Comparison of ENCODE assay signal across 7 mouse cellular contexts in the genomic region with DNA sequence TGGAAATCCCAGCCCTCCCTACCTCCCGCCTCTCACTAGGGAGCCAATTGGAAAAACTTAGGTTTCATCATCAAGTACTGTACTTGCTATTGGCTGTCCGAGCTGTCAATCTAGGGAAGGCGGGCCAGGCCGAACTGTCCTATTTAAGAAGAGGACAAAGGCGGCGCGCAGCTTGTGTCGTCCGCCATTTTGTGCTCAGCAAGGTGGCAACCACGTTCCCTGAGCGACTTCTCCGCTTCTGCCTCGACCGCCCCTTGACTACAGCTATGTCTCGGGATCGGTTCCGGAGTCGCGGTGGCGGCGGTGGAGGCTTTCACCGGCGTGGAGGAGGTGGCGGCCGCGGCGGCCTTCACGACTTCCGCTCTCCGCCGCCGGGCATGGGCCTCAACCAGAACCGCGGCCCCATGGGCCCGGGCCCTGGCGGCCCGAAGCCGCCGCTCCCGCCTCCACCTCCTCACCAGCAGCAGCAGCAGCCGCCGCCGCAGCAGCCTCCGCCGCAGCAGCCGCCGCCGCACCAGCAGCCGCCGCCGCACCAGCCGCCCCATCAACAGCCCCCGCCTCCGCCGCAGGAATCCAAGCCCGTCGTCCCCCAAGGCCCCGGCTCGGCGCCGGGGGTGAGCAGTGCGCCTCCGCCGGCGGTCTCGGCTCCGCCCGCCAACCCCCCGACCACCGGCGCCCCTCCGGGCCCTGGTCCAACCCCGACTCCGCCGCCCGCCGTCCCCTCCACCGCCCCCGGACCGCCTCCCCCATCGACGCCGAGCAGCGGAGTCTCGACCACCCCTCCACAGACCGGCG. TPM values are rescaled to one million over a fixed set of nuclear protein-coding genes. Genes with fewer than 3 reads are reported as not detected.
DNase-seq lines count a peak whose midpoint lies in the region; ATAC-seq lines count a peak whose summit lies in the region.

Sfpq (plus strand) TSS at position 174 of the 795 bp plus-strand sequence.

- under 1% methylated on average over 74 of the region's 87 CpGs for WGBS in intestine, embryonic 15.5 days
- under 1% methylated on average over 75 of the region's 87 CpGs for WGBS in midbrain, embryonic 10.5 days

- ATAC-seq in intestine, embryonic 15.5 days, result peak; percentile 98

- no peaks in the 10 kb centered on the region for H3K27me3 ChIP-seq in intestine, embryonic 15.5 days (replicated peaks)
- no peaks in the 10 kb centered on the region for H3K27me3 ChIP-seq in midbrain, embryonic 10.5 days (ENCODE audit: low read depth, poor library complexity, severe bottlenecking)

- H3K9me3 ChIP-seq in intestine, embryonic 15.5 days, result no peaks in the 10 kb centered on the region
- H3K9me3 ChIP-seq in midbrain, embryonic 10.5 days (replicated peaks), result no peaks in the 10 kb centered on the region

- peak; percentile 97 for DNase-seq in adrenal gland, adult 2 months
- DNase-seq in embryo, embryonic 11.5 days (ENCODE audit: low read depth, low spot score), result peak; percentile 98
- peak; percentile 97 to 100 for DNase-seq in gastrocnemius, postnatal 36 days
- peak; percentile 99 to 100 for DNase-seq in left cerebral cortex, postnatal 25 days (ENCODE audit: low spot score in 2 of 2)
- DNase-seq in midbrain, embryonic 10.5 days (ENCODE audit: low spot score), result peak; percentile 97
- DNase-seq in right cerebral cortex, postnatal 4 days, result peak; percentile 99

- peaks cover 1% of the 10 kb centered on the region; the same call in 1 of the 2 replicates for H3K36me3 ChIP-seq in intestine, embryonic 15.5 days
- H3K36me3 ChIP-seq in midbrain, embryonic 10.5 days, result peaks cover 44% of the 10 kb centered on the region

- intact Hi-C loops in gastrocnemius, postnatal 36 days (cut with DNase I), result no loop called here
- intact Hi-C loops in left cerebral cortex, postnatal 25 days (cut with DNase I), result loop anchor here (1.0 kb wide), 1 partner anchor 53 kb away; the partner anchor contains the start of gene Zmym4

- H3K4me2 ChIP-seq in intestine, embryonic 15.5 days (replicated peaks), result peak within 1 kb of the TSS; percentile 78

- peak within 1 kb of the TSS; percentile 97 for H3K27ac ChIP-seq in intestine, embryonic 15.5 days
- H3K27ac ChIP-seq in midbrain, embryonic 10.5 days (replicated peaks), result peak within 1 kb of the TSS; percentile 100

- H3K4me3 ChIP-seq in intestine, embryonic 15.5 days (replicated peaks), result peak within 1 kb of the TSS; percentile 97
- H3K4me3 ChIP-seq in midbrain, embryonic 10.5 days, result peak within 1 kb of the TSS; percentile 97

- H3K9ac ChIP-seq in intestine, embryonic 15.5 days, result peak within 1 kb of the TSS; percentile 100

- 0 out of 2 replicates have a peak, but pooled peaks cover 2% of the 10 kb centered on the region for H3K4me1 ChIP-seq in intestine, embryonic 15.5 days (replicated peaks)
- peaks cover 27% of the 10 kb centered on the region for H3K4me1 ChIP-seq in midbrain, embryonic 10.5 days

RNA-seq across cellular contexts. Expression of gene Sfpq, which starts in this region (rescaled TPM):
- 100 to 1,000 TPM; 122 to 268 TPM for total RNA-seq in adrenal gland, adult 2 months (2021)
- 67.9 and 79.2 TPM in 2 replicates for polyA plus RNA-seq in adrenal gland, adult 2 months (2012; rRNA removed)
- 10 to 100 TPM; 46.7 to 58.7 TPM for total RNA-seq in gastrocnemius, postnatal 36 days (2021)
- 71.9 and 75.6 TPM in 2 replicates for polyA plus RNA-seq in intestine, embryonic 15.5 days (2015; fragmentation: Nextera tagmentation; extraction: Ambion mirVana)
- total RNA-seq in left cerebral cortex, postnatal 25 days (2021), result 100 to 1,000 TPM; 241 to 253 TPM
- polyA plus RNA-seq in midbrain, embryonic 10.5 days (2016; fragmentation: Nextera tagmentation; extraction: Ambion mirVana), result 108 and 110 TPM in 2 replicates

Comparison
In these comparisons a context has a peak if more than half of its experiments do, and no peak if none do; other contexts are left out.
1. Peak in every context shown above with its lines: DNase-seq, ATAC-seq, H3K4me3 ChIP-seq and H3K27ac ChIP-seq.